Mouse (Mus musculus): Measurements from ENCODE around the gene Pnkp.

Gene Pnkp

DNA sequence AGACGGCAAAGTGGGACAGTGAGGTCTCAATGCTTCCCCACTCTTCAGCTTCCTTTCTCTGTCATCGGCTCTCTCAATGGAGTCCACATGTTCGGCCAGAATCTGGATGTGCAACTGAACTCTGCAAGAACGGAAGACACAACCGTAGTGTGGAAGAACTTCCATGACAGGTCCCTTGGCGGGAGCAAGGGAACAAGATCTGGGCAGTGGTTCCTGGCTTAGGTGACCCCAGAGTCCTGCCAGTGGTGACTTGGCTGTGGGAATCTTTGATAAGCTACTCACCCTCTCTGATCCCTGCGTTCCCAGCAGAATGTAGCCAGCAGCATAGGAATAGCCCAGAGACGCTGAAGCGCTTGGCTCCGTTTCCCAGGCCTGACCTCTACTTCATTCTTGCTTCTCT lies 39.6 kb downstream of the Pnkp start:
- in situ Hi-C loops (cut with MboI, MseI) = no loop called here

DNA sequence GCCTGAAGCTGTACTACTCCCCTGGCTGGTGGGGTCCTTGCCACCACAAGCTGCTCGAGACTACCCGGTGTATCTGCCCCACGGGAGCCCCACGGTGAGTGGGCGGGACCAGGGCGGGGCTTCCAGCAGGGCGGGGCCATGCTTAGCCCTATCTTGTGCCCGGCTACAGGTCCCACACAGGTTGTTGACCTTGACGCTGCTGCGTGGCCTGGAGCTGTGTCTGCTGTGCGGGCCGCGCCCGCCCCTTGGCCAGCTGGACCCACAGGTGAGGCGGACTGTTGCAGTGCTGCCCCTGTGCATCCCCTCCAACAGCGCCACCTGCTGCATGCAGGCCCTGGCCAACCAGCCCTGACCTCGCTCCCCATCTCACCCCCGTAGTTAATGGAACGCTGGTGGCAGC lies 41.7 kb downstream of the Pnkp start:
- in situ Hi-C loops (cut with MboI, MseI) = no loop called here

DNA sequence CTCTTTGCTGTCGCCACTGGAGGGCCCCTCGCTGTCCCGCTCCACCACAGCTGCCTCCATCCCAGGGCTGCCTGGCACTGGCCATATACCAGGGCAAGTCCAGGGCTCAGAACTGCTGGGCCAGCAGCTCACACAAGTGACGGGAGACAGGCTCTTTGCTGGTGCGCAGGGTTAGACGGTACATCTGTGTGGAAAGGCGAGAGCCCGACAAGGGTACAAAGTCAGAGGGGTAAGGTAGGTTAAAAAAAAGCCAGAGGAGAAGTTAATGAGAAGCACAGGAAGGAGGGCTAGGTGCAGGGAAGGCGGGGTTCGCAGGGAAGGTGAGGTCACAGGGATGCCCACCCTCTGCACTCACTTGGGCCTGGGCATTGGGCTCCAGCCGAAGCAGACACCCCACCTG lies 43.7 kb downstream of the Pnkp start:
- in situ Hi-C loops (cut with MboI, MseI) = no loop called here

DNA sequence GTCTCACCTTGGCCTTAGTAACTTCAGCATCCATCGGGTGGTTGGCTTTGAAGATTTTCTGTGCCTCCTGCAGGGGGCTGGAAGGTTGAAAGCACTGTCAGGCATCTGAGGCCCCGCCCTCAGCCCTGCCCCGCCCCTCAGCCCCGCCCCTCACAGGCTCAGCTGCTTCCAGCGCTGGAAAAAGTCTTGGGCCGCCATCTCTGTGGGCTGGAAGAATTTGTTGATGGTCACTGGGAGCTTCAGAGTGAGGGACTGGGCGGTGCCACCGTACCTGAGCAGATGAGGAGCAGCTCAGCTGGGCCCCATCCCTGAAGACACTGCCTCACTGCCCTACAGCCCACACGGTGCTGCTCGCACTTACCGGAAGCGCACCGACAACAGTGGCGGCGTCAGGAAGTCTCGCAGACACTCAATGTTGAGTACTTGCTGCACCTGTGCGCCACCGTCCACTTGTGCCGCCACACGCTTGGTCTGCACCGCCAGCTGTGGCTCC lies 44.3 kb downstream of the Pnkp start:
- in situ Hi-C loops (cut with MboI, MseI) = no loop called here

DNA sequence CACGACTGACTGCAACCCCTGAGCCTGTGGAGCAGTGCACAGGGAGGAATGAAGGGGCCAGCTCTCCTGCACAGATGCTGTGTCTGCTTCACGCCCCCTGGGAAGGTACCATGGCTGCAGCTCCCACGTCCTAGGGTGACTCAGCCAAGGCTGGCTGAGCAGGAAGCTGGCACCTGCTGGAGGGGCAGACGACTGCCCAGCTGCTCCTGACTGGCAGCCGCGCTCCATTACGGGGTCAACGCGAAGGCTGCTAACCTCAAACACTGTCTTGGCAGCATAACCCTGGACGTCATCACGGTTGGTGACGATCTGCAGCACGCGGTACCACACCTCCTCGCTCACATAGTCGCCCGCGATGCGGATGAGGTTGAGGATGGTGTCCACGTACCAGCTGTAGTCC lies 48.5 kb downstream of the Pnkp start:
- in situ Hi-C loops (cut with MboI, MseI) = no loop called here

DNA sequence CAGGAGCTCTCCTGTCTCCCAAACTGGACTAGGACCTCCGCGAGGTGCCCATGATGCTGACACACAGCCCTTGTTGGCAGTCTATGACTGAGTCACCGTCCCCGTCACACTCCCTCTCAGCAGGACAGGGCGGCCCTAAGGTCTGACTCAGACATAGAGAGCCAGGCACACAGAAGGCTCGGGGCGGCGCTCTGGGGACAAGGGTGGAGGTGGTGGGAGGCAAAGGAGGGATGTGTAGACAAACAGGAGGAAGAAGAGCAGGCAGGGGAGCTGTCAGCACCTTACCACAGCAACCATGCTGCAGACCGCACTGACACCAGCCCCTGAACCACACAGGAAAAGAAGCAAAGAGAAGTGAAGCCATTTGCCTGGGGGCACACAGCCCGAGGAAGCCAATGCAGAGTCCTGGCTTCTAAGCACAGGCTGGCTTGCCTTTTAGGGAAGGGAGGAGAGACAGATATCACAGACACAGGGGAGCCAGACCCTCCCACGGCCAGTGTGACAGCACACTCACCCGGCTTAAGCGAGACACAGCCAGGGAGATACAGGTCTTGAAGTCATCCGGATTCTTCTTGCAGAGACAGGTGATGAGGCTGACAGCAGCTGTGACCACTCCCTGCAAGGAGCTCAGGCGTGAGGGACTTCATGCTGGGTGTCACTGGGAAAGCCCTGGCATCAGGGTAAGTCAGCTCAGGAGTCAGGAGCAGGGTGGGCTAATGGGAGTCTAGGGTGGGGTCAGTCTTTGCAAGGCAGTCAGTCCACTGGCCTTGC lies 52.0 kb downstream of the Pnkp start:
- in situ Hi-C loops (cut with MboI, MseI) = no loop called here

All from regulatory T cell (primary cell).